Mouse (Mus musculus): ENCODE results near the gene Slc25a39.
A peak's percentile ranks its signal among the peaks of the same experiment; 100 is the strongest.
"Not testable (repeated sequence)": the region's sequence is repeated elsewhere in the genome, so short reads cannot be mapped to it uniquely, and the experiment has no call there.

Slc25a39 gene

GRCm38 (mm10) chr11:102415034-102415802 is 7.5 kb upstream of the Slc25a39 start:
- DNase-seq (ENCODE audit: low spot score in 2 of 2) = no peak

- no peak for DNase-seq (ENCODE audit: low spot score in 2 of 2)
Measured at GRCm38 (mm10) chr11:102413059-102413458, 5.3 kb upstream of the Slc25a39 start.

- peak; percentile 89 to 92 for DNase-seq (ENCODE audit: low spot score in 2 of 2)
Measured at GRCm38 (mm10) chr11:102411704-102412103, 4.0 kb upstream of the Slc25a39 start.

DNA sequence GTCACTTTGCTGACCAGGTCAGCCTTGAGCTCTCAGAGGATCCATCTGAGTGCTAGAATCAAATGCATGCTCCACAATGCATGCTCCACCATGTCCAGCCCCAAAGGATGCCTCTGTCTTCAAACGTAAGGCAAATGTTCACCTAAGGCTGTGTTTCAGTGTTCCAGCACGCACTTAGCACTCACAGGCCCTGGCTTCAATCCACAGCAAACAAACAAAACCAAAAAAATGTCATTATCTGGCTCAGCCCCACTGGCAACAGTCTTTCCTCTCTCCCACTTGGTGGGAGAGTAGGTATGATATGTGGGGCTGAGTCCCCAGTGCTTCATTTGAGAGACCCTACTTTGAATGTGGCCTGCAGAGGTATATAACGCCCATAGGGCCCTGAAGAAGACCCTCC is 3.3 kb upstream of the Slc25a39 start:
- no peak for DNase-seq (ENCODE audit: low spot score in 2 of 2)

- not testable (repeated sequence) for DNase-seq (ENCODE audit: low spot score in 2 of 2)
Measured at GRCm38 (mm10) chr11:102410345-102410744, 2.6 kb upstream of the Slc25a39 start.

GRCm38 (mm10) chr11:102409795-102410330 is 2.1 kb upstream of the Slc25a39 start:
- DNase-seq (ENCODE audit: low spot score in 2 of 2) = no peak

GRCm38 (mm10) chr11:102408888-102409794 is 1.4 kb upstream of the Slc25a39 start:
- DNase-seq (ENCODE audit: low spot score in 2 of 2) = no peak

GRCm38 (mm10) chr11:102408344-102408876 is 664 bp upstream of the Slc25a39 start:
- peak; percentile 98 to 99 for DNase-seq (ENCODE audit: low spot score in 2 of 2)

DNA sequence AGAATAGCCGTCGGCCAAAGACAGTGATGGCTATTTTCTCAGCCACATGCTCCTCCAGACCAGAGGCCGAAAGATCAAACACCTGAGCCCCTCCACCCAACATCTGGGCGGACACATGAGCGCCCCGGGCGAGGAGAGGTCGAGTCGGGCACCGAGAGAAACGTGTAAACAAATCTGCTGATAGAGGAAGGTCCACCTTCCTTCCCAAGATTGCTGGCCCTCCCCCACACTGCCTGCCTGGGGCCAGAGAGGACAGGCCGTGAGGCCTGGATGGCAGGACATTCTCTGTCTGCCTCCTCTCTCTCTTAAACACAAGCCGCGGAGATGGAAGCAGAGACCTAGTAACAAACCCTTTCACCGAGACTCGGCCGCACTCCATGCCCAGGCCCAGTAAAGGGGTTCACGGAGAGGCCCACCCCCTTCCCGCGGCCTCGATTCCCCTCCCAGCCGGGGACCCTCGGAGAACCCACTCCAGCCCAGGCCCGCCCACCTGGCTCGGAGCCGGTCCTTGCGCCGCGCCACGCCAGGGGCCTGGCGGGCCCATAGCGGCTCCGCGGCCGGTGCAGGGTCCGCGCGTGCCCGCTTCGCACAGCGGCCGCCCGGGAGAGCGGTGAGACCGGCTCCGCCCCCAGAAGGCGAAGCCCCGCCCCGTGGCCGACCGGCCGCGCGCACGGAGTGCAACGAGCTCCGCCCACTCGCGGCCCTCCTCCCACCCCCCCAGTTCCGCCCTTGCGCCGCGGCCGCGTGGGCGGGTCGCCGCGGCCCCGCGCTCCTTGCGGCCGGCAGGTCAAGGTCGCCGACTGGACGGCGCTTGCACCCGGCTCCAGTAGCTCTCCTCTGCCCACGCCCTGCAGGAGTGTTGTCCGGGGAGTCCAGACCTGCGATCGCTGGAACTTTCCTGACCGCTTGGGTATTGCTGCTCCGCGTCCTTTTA is 579 bp downstream of the Slc25a39 start:
- peak; percentile 93 for DNase-seq (ENCODE audit: low spot score in 2 of 2)

- DNase-seq (ENCODE audit: low spot score in 2 of 2) = peak in 1 of 2 experiments; percentile 25
Measured at GRCm38 (mm10) chr11:102406401-102406800, 1.3 kb downstream of the Slc25a39 start.

DNA sequence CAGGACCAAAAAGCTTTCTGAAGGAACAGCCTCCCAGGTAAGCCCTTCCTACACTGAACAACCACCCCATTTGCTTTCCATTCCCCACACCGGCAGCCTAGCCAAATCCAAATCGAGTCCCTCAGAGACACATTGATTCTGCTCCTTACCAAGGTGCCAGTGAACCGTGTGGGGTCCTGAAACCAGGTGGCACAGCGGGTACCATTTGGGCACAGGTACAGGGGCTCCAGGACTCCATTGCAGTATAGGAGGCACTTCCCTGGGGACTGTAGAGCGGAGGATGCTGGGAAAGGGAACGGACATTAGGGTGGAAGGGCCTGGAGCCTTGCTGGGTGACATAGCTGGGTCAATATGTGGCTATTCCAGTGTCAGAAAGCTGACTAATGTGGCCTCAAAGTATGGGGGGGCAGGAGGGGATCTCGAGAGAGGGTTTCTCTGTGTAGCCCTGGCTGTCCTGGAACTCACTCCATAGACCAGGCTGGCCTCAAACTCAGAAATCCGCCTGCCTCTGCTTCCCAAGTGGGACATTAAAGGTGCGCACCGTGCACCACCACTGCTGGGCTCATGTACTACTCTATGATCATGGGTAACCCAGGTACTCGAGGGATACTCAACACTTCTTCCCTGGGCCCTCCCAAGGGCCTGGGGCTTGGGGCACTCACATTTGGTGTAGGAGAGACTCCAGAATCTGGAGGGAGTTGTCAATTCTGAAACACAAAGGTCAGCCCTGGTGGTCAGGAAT is 2.0 kb downstream of the Slc25a39 start:
- DNase-seq (ENCODE audit: low spot score in 2 of 2) = no peak

GRCm38 (mm10) chr11:102404161-102405010 is 3.4 kb downstream of the Slc25a39 start:
- peak; percentile 34 to 45 for DNase-seq (ENCODE audit: low spot score in 2 of 2)

- DNase-seq (ENCODE audit: low spot score in 2 of 2) = peak in 1 of 2 experiments; percentile 25
Measured at GRCm38 (mm10) chr11:102403657-102404056, 4.1 kb downstream of the Slc25a39 start.

DNA sequence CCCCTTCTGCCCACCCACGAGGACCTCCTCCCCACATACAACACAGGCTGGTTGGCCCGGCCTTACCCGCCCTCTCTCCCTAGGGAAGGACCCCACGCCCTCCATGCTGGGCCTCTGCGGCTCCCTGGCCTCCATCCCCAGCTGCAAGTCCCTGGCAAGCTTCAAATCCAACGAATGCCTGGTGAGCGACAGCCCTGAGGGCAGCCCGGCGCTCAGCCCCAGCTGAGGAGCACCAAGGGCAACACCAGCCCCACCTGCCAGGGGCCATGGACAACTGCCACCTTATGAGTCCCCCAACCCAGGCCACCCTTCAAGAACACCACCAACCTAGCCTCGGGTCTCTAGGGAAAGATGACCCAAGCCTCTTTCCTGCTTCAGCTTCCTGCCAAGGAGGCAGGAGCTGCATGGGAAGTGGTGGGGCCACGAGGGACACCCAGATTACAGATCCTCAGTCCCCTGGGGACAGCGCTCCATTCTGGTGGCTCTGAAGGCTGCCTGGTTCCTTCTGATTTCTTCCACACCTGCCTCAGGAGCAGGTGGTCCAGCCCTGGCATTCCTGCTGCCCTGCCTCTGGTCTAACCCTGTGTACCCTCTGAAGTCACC is 5.7 kb downstream of the Slc25a39 start:
- peak in 1 of 2 experiments; percentile 27 for DNase-seq (ENCODE audit: low spot score in 2 of 2)

DNA sequence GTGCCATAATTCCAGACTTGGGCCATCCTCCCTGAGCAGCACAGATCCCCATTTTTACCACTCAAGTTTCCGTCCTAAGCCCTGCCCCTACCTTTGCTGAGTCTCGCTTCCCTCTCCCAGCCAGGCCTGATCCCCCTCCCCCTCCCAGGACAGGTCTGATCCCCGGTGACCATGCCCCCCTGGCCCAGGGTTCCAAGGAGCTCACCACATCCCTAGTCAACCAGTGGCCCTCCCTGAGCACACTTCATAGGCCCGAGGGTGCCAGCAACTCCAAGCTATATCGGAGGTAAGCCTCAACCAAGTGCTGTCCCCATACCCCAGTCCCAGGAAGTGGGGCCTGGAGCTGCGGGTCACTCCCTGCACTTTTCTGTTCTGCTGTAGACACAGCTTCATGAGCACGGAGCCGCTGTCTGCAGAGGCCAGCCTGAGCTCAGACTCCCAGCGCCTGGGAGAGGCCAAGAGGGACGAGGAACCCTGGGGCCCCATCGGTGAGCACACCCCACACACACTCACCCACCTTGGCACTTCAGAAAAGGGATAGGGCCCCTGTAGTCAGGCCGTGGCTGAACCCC is 7.1 kb downstream of the Slc25a39 start:
- DNase-seq (ENCODE audit: low spot score in 2 of 2) = peak in 1 of 2 experiments; percentile 37

DNA sequence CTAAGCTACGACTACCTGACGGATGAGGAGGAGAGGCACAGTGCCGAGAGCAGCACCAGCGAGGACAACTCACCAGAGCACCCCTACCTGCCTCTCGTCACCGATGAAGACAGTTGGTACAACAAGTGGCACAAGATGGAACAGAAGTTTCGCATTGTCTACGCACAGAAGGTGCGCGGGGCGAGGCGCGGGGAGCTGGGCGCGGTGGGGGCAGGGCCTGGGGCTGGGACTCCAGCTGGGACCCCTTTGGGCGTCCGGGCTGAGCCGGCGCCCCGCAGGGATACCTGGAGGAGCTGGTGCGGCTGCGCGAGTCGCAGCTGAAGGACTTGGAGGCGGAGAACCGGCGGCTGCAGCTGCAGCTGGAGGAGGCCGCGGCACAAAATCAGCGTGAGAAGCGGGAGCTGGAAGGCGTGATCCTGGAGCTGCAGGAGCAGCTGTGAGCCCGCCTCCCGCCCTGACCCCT is 8.1 kb downstream of the Slc25a39 start:
- DNase-seq (ENCODE audit: low spot score in 2 of 2) = peak in 1 of 2 experiments; percentile 50

- DNase-seq (ENCODE audit: low spot score in 2 of 2) = no peak
Measured at GRCm38 (mm10) chr11:102399107-102399506, 8.6 kb downstream of the Slc25a39 start.
